Mouse (Mus musculus) frontal cortex, postnatal 14 days (tissue): ENCODE results near the gene Sbno2.

Experiments used
- DNase-seq, 2 experiments: peaks; one replicate each; pipeline ENCODE4 v3.0.0; 2022; ENCODE audit warnings: low spot score in 2 of 2

Sbno2 gene

DNA sequence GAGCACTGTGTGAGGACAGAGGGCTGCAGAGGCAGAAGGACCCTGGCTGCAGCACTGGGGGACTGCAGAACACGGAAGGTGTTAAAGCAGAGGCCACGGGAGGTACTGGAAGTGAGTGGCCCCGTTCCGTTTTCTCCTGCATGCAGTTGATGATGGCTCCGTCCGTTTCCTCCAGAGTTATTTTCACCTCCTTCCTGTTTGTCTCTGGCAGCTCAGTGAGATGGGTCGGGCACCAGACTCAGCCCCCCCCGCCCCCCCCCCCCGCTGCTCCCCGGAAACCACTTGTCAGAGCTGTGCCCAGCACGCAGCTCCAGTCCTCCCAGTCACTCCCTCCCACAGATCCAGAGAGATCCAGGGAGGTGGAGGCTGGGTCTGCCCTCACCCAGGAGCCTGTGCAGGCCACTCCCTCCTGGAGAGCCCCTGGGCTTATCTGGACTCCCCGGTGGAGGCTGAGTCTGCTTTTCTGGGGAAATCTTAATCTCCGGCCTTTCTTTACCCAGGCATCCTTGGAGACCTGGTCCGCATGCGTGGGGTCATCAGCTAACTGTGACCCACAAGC, 86.6 kb downstream of the Sbno2 start:
- no peak for DNase-seq

- no peak for DNase-seq
Measured at GRCm38 (mm10) chr10:80017771-80018170, 87.6 kb downstream of the Sbno2 start.

- no peak for DNase-seq
Measured at GRCm38 (mm10) chr10:80017361-80017760, 88.0 kb downstream of the Sbno2 start.

DNA sequence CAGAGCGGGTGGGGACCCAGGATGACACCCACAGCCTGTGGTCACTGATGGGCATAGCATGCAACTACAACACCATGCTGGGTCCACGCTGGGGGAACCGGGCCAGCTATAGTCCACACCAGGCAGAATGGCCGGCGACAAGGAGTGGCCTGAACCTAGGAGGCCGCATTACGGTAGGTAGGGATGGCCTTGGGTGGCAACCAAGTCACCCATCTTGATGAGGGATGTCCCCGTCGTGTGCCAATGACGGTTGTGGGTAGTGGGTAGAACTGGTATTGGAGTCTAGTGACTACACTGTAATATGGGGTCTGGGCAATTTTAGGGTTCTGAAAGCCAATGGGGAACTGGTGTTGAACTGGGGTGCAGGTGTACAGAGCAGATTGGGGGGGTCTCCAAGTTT, 88.4 kb downstream of the Sbno2 start:
- no peak for DNase-seq

DNA sequence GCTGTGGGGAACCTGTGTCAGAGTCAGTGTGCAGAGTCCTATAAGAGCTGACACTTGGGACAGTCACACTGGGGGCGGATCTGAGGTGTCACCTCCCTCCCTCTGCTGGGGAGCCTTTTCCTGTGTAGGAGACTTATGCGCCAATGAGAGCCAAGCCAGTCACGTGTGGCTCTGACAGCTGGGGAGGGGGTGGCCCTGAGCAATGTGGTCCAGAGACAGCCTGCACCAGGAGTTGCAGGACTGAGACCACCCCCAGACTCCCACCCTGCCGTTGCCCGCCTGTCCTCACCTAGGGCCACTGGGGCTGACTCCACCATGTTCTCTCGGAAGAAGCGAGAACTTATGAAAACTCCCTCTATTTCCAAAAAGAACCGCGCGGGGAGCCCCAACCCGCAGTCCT, 88.9 kb downstream of the Sbno2 start, which contains the start of gene Arhgap45:
Arhgap45 (plus strand) TSS at position 143 of the 400 bp plus-strand sequence.
- DNase-seq: no peak

DNA sequence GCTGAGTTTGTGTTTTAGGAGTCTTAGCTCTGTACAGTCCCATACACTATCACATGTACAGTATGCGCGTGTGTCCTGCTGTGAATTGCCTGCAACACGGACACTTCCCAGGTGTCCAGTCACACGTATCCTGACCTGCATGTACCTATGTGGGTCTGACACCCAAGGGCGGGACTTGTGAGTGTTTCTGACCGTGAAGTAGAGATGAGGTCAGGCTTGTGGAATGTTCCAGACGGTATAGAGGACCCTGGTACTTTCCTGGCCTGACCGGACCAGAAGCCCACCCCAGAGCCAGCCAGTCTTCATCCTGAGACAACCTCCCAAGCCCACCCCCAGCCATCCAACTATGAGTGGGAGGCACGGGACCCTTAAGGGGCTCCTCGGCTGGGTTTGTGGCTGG, 89.8 kb downstream of the Sbno2 start:
- DNase-seq: no peak

DNA sequence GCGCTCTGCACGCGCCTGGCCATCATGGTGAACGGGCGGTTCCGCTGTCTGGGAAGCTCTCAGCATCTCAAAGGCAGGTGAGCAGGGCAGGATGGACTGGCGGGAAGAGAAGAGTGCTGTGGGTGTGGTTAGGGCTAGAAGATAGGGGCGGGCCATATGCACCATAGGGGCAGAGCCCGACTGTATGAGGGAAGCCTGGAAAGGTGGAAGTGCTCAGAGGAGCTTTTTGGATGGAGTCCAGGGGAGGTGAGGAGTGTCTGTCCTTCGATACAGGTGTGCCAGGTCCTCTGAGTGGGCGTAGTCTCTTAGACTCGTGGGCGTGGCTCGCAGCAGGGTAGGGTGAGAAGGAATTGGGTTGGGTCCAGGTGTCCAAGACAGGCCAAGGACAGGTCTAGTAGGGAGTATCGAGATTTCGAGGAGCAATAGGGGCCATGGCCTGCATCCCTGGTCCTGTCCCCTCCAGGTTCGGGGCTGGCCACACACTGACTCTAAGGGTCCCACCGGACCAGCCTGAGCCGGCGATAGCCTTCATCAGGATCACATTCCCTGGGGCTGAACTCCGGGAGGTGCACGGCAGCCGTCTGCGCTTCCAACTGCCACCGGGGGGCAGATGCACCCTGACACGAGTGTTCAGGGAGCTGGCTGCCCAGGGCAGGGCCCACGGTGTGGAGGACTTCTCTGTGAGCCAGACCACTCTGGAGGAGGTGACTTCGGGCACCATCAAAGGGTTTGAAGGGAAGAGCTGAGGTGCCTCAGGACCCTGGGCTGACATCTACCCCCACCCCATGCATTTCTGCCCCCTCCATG, 90.7 kb downstream of the Sbno2 start:
- no peak for DNase-seq

DNA sequence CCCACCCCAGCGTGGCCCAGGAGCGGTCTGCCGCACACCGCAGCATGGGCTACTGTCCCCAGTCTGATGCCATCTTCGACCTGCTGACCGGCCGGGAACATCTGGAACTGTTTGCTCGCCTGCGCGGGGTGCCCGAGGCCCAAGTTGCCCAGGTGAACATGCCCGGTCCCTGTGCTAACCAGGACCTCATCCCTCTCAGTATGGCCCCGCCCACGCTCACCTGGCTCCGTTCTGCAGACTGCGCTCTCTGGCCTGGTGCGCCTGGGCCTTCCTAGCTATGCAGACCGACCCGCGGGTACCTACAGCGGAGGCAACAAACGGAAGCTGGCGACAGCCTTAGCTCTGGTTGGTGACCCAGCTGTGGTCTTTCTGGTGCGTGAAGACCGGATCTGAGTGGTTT, 91.8 kb downstream of the Sbno2 start:
- DNase-seq: no peak

DNA sequence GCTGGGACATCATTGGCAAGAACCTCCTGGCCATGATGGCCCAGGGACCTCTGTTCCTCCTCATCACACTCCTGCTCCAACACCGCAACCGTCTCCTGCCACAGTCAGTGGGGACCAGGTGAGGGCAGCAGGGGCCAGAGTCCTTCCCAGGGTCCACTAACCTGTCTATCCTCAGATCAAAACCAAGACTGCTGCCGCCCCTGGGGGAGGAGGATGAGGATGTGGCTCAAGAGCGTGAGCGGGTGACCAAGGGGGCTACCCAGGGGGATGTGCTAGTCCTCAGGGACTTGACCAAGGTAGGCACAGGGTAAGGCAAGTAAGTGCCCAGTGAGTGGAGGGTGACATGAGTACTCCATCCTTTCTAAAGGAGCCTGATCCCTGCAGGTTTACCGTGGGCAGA, 93.6 kb downstream of the Sbno2 start:
- no peak for DNase-seq
